Comparison of ENCODE assay signal across 16 mouse cellular contexts in the genomic region with DNA sequence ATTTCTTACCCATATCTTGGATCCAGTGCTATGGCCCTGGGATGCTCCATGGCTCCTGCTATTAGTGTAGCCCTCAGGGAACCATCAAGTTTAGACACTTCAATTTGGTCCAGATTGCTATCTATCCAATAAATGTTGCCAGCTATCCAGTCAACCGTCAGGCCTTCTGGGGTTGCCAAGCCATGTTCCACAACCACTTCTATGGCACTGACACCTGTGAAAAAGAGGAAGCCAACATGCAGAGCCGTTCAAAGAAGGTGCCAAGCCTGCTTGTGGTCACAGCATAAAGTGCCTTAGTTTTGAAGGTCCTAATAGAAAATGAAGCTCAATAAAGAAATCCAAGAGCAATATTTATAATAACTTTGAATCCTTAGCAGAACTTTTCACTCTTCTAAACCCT.
"Had no signal": no experiment of that assay in that cellular context is flagged by ENCODE, and none has a peak within 500 bp of the region (broad histone marks: within the 10 kb centered on the region; RNA-seq: fewer than 3 reads in every experiment).

No protein-coding gene starts in this region.

- H3K27ac ChIP-seq: kidney, embryonic 15.5 days; left cerebral cortex, adult 2 months; liver, embryonic 13.5 days; midbrain, embryonic 15.5 days; neural tube, embryonic 13.5 days had no signal

- H3K27me3 ChIP-seq: kidney, embryonic 15.5 days; liver, embryonic 13.5 days; midbrain, embryonic 15.5 days; neural tube, embryonic 13.5 days had no signal

- H3K9ac ChIP-seq: kidney, embryonic 15.5 days; liver, embryonic 13.5 days; midbrain, embryonic 15.5 days; neural tube, embryonic 13.5 days had no signal

- ATAC-seq: midbrain, embryonic 15.5 days had no signal

- DNase-seq: kidney, postnatal 10 days; kidney, postnatal 4 days; layer of hippocampus, postnatal 36 days; liver, embryonic 13.5 days; lung, adult 2 months; lung, postnatal 14 days; lung, postnatal 4 days; thymus, adult 2 months; thymus, postnatal 14 days; thymus, postnatal 4 days had no signal

- H3K4me3 ChIP-seq: kidney, embryonic 15.5 days; left cerebral cortex, adult 2 months; liver, embryonic 13.5 days; midbrain, embryonic 15.5 days; myocyte; neural tube, embryonic 13.5 days had no signal

- H3K9me3 ChIP-seq: kidney, embryonic 15.5 days; liver, embryonic 13.5 days; midbrain, embryonic 15.5 days; neural tube, embryonic 13.5 days had no signal

- H3K4me1 ChIP-seq: kidney, embryonic 15.5 days; liver, embryonic 13.5 days; midbrain, embryonic 15.5 days; neural tube, embryonic 13.5 days had no signal

- H3K36me3 ChIP-seq: kidney, embryonic 15.5 days; liver, embryonic 13.5 days; midbrain, embryonic 15.5 days; neural tube, embryonic 13.5 days had no signal

- H3K4me2 ChIP-seq: kidney, embryonic 15.5 days; liver, embryonic 13.5 days; midbrain, embryonic 11.5 days; midbrain, embryonic 15.5 days; neural tube, embryonic 13.5 days had no signal
